Mouse (Mus musculus): ENCODE measurements around the gene Rfxank.

- no peak for TF ChIP-seq CTCF (IDR thresholded peaks at IDR 0.05; ENCODE audit: low read depth, low read length)
- no peak for TF ChIP-seq POLR2A (IDR thresholded peaks at IDR 0.05; ENCODE audit: extremely low read depth, insufficient read depth, low read length)
Observed at GRCm38 (mm10) chr8:70136591-70136990, 2.4 kb downstream of the Rfxank start.
